Mouse (Mus musculus): ENCODE results near the gene Nxf3.
"Not testable (repeated sequence)": the region's sequence is repeated elsewhere in the genome, so short reads cannot be mapped to it uniquely, and the experiment has no call there.

GRCm38 (mm10) chrX:136068020-136068419 lies 17.0 kb downstream of the Nxf3 start, which contains the start of gene Bex2:
- TF ChIP-seq CTCF (conservative IDR thresholded peaks at IDR 0.05; ENCODE audit: low read length); NANOG (IDR thresholded peaks at IDR 0.05; ENCODE audit: borderline replicate concordance, low read length); POU5F1 (IDR thresholded peaks at IDR 0.05; ENCODE audit: borderline replicate concordance, low read length): not testable (repeated sequence)

Measured in E14TG2a.4 (cell line).